Mouse (Mus musculus) c-Kit-positive CD71-positive TER-119-positive erythroid progenitor cells, embryonic 14.5 days (primary cell): Measurements from ENCODE around the gene Kitl.

Source experiments
- DNase-seq: peaks from one replicate; pipeline ENCODE4 v3.0.0-alpha.2; 2013; ENCODE audit warnings: low spot score

Kitl gene

DNA sequence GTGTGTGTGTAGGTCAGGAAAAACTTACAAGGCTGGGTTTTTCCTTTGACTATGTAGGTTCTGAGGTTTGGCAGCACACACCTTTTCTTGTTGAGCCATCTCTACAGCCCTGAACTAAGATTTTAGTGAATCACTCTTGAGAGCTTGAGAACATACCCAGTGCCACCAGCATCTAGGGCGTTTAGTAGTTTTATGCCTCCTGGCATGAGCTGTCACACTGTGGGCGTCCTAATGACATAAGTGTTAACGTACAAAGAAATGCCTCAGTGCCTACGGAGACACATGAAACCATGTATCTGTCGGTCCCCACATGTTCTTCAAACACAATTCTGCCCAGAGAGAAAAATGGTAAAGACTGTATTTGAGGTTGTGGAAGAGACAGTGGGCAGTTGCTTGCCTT is 15.0 kb downstream of the Kitl start:
- DNase-seq, result no peak

DNA sequence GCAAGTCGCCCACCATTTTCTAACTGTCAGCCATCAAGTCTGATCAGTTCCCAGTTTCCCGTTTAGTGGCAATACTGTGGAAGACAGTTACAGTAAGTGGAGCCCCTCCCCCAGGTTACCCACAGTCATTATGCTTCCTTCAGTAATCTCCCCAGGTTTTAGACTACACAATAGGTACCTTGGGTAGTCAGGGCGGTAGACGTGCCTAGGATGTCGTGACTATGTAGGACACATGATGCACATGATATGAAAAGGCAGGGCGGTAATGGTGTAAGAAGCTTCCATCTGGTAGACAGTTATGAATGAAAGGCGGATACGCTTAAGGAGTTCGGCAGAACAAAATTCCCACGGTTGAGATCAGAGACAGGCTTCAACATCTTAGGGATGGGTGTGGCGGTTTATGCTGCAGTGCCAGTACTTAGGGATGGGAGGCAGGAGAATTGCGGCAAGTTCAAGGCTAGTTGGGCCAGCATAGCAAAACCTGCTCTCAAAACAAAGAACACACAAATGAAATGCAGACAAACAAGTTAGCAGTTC is 15.6 kb downstream of the Kitl start:
- no peak for DNase-seq

DNA sequence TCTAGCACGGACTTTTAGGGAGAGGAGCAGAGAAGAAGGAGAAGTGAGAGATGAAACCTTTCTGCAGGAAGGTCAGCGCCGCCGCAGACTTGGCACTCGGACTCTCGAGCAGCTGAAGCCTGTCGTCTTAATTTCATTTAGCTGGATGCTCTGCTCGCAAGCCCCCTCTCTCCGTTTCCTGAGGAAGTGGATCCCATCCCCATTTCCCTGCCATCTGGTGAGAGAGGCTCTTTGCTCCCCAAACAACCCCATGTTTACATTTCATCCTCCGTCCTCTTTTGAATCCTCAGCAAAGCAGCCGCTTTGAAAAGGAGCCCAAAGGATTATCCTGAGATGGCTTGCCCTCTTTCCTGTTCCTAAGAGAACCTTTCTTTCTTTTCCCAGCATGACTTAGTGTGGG is 16.2 kb downstream of the Kitl start:
- no peak for DNase-seq

DNA sequence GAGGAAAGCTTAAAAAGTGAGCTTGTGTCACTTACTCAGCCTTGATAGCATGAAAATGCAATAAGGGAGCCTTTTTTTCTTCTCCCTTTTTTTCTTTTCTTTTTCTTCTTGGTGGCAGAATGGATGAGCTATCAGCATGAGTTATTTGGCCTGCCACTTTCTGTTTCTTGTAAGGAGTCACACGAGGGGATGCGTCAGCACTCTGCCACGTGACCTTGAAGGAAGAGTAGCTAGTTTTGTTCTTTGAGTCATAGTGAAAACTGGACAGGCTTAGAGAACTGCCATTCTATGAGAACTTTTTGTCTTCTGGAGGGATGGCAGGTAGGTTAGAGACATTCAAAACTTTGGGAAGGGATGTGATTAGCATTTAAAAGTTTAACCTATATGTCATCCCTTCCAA is 17.1 kb downstream of the Kitl start:
- DNase-seq, result no peak

DNA sequence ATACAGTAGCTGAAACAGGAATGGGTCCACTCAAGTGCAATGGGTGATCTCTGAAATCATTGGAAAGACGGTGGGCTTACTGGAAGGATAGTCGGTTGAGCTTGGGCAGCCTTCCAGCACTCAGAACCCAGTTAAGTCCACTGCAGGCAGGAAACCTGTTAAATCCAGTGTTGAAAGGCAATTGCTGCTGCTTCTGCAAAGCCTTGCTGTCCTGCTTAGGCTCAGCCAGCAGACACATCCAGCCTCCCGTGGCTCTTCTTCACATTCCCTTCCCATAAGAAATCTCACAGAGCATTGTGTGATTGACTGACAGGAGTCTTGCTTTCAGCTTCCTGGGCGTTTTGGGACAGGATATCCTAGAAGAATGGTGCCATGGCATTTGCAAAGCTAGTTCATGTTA is 20.6 kb downstream of the Kitl start:
- no peak for DNase-seq

DNA sequence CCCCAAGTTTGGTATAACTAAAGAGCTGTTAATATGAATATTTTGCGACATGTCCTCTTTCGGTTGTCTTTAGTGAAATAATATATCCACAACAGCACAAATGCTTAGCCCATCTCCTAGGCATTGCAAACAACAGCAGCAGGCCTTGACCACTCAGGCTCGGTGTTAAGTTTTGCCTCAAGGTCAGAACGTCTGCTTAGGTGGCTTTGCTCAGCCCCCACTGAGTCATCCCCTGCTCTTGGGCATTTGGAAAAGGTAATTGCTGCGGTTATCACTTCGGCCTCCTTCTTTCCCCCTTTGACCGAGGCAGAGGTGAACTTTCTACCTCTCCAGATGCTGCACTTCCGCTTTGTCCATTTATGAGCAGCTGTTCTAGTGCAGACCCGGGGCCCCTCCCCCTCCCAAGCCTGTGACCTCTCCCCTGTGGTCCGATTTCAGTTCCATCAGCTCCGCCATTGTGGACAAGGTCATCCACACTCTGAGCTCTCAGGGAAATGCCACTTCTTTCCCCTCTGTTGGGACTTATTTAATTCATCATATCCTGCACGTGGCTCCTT is 23.0 kb downstream of the Kitl start:
- DNase-seq, result no peak

DNA sequence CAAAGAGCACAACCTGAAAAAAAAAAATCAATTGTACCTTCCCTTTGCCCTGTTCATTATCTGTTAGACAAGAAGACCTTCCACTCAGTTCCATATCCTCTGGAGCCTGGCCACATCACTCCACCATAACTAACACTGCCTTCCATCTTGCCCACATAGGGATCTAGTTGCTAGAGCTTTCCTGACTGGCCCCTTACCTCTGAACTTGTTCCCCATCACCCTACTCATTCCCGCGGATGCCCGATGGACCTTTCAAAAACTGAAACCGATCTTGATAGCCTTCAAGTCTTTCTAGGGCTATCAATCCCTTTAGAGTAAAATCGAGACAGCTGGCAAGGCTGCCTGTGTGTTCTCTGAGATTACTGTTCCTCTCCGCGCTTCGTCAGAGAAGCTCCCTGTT is 23.6 kb downstream of the Kitl start:
- DNase-seq, result no peak

DNA sequence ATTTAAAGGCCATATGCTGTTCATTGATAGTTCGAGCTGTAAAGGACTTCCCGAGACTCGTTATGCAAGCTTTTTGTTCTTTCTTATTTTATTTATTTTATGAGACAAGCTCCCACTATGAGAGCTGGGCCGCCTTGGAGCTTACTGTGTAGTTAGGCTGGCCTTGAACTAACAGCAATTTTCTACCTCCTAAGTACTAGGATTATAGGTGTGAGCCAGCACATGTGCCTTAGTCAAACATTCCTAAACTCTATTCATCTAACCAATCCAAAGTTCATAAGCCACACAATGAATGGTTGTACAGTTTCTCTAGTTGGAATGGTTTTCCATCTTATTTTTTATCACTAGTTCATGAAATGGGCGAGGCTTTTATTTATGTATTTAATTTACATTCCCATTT is 28.3 kb downstream of the Kitl start:
- no peak for DNase-seq

DNA sequence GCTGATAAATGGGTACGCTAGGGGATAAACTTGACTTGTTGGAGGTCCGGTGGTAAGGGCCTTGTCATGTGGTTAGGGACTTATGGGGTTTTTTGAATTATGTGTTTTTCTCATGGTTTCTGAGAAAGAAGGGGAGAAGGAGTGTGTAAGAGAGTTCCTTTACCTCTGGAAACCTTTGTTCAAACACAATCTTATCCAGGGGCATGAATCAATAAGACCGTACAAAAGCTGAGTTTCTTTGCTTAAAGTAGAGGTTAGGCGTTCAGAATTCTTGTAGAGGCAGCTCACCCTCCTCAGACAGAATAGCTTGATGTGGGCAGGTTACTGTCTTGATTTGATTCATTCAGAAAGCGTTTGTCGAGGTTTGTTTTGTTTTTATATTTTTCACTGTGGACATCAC is 28.7 kb downstream of the Kitl start:
- DNase-seq, result no peak

DNA sequence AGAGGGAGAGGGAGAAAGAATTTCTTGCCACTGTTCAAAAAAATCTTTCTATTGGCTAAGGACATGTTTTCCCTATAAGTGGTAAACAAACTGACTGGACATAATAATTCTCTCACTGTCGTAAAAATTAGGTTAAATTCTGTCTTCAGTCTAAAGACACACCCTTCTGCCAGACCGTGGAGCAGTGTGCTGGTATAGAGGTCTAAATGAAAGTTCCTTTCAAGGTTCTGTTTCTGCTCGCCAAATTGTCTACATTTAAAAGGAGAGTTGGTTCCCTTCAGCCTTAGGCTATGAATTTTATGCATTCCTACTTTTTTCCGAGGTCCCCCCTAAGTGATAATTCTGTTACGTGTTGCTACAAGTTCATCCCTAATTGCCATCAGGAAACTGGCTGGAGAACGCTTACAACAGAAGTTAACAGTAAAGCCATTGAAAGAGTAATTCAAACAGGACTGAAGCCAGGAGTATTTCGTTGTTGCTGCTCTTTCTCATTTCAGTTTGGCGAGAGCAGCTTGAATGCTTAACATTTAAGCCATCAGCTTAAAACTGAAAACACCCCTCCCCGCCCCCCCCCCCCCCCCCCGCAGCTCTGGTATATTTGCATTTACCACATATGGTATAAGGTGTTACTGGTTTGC is 35.8 kb downstream of the Kitl start:
- DNase-seq, result no peak

DNA sequence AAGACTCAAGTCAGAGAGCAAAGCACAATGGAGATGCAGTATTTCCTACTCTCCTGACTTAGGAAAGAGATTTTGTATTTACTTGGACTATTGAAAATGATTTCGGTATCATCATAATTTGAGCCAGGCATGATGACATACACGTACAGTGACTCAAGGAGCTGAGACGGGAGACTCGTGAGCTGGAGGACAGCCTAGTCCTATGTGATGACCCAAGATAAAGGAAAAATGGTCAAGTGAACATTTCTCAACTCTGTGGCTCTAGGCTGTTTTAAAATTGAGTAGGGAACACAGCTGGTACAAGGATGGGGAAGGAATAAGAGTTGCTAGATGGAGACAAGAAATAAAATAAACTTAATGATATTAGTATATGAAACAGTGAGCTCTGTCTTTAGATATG is 37.0 kb downstream of the Kitl start:
- no peak for DNase-seq

DNA sequence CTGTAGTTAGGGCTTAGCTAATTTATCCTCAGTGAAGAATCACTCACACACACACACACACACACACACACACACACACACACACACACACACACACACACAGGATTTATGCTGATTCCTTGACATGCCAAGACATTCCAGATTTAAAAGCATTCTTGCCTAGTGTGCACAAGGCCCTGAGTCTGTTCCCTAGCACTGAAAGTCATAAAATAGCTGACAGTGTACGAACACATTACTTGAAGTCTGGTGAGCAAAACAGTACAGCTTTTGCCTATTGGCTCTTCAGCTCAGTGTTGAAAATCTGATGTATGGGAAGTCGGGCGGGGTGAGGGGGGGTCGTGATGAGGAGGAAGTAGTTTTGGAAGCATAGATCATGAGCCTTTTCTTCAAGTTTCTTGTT is 37.5 kb downstream of the Kitl start:
- DNase-seq, result no peak

DNA sequence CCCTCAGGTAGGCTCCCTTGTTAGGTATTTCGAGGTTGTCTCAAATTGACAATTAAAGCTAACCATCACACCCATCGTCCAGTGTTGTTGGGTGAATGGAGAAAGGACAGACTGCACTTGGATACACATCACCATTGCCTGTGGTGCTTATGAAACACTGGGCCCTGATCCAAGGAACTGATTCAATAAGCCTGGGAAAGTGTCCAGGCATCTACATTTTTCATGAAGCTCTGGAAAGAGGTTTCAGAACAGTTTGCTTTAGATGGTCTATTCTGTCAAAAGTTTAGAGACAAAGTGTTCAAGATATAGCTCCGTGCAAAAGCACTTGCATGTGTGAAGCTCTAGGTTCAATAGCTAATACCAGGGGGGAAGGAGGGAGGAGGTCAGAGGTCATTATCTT is 38.6 kb downstream of the Kitl start:
- DNase-seq, result no peak

DNA sequence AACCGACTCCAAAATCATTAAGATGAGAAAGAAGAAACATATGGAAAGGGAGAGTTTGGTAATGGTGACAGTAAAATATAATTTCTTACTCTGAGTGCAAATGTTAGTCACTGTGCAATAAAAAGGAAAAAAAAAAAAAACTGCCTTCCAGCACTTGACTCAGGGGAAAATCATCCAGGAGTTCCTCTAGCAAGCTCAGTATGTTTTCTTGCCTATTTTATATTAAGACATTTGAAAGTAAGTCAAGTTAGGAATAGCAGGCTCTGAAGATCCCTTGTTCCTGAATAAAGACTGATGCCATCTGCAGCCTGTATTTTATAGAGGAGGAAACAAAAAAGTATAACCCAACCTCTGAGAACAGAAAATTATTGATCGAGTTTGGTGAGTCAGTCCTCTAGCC is 39.7 kb downstream of the Kitl start:
- no peak for DNase-seq

DNA sequence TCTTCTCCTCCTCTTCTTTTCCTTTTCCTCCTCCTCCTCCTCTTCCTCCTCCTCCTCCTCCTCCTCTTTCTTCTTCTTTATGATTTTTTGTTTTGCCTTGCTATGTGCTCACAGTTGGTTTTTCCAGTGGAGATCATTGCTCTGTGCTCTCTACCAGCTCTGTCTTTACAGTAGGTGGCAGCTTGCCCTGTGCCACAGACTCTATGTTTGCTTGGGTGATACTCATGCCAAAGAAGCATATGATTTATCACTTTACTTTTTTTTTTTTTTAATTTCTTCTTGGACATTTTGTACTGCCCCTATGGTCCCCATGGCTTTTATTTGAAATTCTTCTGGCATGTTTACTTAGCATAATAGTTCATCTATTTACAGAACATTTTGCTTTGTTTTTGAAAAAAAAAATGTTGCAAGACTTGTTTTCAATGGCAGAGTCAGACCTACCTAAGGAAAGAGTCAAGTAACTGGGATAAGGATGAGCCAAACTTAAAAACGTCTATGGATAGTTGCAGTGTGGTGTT is 41.7 kb downstream of the Kitl start:
- DNase-seq, result no peak

DNA sequence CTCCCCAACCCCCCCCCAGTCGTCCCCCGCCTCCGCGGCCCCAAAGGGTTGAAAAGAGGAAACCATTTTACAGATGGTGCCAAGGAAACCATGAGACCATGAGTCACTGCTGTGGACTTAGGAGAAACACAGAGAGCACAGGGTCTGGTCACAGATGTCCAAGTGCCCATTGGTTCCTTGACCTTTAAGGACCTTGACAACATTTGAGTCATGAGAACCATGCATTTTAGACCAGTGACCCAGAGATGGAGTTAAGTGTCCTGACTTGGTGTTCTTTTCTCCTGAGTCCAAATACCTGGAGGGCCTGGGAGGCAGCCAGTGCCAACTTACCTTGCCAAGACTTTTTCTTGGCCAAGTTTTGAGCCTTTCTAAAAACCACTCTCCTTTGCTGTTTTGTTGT is 43.9 kb downstream of the Kitl start:
- DNase-seq, result no peak

DNA sequence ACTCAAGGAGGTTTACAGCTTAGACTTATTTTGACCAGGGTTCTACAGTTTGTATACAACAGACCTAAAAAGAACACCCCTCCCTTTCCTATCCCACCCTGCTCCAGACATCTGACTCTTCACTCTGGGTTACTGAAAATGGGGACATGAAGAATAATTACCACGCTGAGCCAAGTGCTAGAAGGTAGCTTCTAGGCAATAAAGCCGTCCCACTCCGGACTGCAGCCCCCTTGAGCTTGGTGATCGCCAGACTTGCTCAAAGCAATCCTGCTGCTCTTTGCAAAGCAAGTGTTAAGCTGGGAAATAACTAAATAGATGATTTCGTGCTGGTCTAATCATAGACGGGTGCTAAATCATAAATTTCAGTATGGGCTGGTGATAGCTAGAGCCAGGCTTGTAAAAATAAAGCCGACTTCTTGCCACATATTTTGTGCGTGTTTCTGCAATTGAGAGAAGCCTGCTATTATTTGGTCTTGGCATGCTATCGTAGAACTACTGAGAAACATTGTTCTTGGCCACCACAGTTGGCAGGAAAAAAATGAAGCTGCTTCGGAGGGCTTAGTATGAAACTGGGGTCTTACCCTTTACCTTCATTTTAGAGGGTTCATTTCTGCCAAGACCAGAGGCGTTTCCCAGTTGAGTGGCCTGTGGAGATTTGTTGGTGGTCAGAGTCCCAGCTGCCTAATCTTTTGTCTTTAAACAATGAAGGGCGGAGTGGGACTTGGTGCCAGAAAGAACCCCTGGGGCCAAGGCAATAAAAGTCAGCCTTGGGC is 50.3 kb downstream of the Kitl start:
- DNase-seq, result no peak

DNA sequence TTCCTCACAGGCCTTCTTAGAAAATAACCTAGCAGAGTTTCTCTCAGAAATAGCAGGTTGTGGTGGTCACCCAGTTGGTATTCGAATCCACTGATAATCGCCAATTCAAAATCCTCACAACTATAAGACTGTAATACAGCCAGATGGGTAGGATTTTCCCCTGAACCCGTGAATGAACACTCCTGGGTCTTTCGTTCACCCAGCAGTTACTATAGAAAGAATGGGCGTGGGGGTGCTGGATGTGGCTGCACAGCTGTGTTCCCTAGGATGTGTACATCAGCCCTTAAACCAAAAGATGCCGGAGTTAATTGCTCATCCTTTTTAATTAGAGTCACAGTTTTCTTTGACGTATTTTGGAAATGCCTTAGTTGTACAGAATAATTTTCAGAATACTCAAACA is 50.9 kb downstream of the Kitl start:
- DNase-seq, result no peak

DNA sequence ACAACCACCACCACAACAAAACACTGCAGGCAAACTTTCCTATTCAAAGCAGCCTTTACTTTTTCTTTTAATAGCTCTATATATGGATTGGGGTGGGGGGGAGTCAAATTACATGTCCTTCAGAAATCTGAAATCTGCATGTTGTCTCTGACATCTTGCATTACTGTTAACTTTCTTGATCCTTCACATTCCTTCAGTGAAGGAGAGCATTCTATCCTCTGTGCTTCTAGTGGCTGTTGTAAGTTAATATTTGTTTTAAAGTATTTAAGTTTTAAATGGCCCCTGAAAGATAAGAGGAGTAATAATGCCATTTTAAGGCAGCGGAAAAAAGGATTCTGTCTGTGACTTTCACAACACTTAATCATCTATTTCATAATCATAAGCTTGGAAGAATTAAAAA is 57.2 kb downstream of the Kitl start:
- no peak for DNase-seq

DNA sequence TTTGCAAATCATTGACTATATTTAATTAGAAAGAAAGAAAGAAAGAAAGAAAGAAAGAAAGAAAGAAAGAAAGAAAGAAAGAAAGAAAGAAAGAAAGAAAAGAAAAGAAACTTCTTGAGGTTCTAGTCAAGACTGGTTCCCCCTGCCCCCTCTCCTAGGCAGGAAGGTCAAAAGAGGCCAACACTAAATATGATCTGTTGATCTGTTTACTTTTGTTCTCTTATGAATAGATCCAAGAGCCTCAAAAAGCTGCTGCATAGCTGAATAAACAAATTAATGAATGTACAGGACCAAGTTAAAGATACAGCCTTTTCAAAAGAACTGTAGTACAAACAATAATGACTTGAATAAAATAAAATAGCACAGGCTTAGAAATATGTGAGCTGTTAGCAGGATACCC is 57.7 kb downstream of the Kitl start:
- no peak for DNase-seq

DNA sequence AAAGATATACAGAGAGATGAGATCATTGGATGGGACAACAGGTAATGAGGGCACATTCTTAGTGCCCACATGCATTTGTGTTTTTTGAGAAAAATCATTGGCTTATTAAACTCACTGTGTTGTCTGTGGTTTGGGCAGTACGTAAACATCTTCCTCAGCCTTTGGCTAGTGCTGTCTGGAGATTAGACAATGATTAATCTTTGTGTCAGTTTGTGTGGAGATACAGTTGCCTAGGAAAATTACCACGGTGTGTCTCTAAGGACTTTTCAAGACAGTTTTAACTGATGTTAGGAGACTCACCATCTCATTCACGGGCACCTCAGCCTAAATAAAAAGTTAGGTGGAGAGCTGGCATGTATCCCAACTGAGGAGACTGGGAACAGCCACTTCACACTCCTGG is 85.7 kb downstream of the Kitl start:
- no peak for DNase-seq

DNA sequence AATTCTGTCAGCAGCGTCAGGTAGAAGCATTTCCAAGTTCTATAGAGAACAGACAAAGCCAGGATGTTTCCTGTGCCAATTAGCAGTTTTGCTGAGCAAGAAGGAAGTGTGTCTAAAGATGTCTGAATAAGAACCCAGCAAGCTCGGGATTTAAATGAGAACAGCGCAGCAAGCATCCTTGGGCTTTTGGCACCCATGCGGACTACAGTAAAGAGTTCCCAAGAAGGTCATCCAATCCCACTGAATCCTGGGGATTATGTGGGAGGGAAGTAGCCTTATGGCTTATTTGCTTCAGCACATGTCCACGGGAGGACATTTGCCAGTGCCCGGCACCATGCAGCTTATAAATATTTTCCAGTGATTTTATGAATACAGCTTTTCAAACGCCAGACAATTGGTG is 95.8 kb downstream of the Kitl start:
- no peak for DNase-seq

DNA sequence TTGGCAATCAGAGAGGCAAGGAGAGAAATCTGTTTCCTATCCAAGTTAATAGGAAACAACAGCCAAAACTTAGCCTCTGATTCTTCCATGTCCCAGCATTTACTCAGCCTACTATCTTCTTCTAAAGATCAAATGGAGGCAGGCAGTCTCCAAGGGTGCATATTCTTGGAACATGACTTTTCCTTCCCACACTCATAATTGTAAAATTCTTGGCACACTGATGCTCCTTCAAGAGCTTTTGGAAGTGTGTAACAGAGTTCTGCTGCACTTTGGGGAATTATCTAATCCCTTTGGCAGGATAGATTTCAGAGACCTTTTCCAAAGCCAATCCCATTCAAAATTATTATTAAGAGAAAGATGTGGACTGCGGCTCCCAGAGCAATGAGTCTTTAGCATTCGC is 100.1 kb downstream of the Kitl start:
- DNase-seq, result no peak
